Mouse (Mus musculus): ENCODE measurements around the gene Aqp5. TPM values are rescaled to one million over a fixed set of nuclear protein-coding genes. Genes with fewer than 3 reads are reported as not detected.

Aqp5 gene
- polyA plus RNA-seq, 1 experiment from 2014 or later: 1.9 TPM

- ATAC-seq (ENCODE audit: borderline replicate concordance, extremely low read depth, low FRiP score, low TSS enrichment): no peak
- H3K27ac ChIP-seq: no peak overlapping the region
- no peak overlapping the region for H3K4me2 ChIP-seq
- H3K36me3 ChIP-seq: no peaks in the 10 kb centered on the region
- no peak overlapping the region for H3K4me3 ChIP-seq
- 53% methylated on average over 8 of the region's 8 CpGs for WGBS
- peaks cover 75% of the 10 kb centered on the region for H3K27me3 ChIP-seq
- H3K9ac ChIP-seq: no peak overlapping the region
- H3K9me3 ChIP-seq: no peaks in the 10 kb centered on the region
- peaks cover 19% of the 10 kb centered on the region for H3K4me1 ChIP-seq
Observed at GRCm38 (mm10) chr15:99597596-99597995, 7.0 kb downstream of the Aqp5 start.

GRCm38 (mm10) chr15:99599245-99600070 lies 8.9 kb downstream of the Aqp5 start:
- peaks cover 61% of the 10 kb centered on the region for H3K27me3 ChIP-seq
- no peaks in the 10 kb centered on the region for H3K9me3 ChIP-seq
- no peak overlapping the region for H3K9ac ChIP-seq
- WGBS: 55% methylated on average over 17 of the region's 17 CpGs
- H3K36me3 ChIP-seq: no peaks in the 10 kb centered on the region
- no peak overlapping the region for H3K4me2 ChIP-seq
- H3K4me3 ChIP-seq: no peak overlapping the region
- no peak overlapping the region for H3K27ac ChIP-seq
- ATAC-seq (ENCODE audit: borderline replicate concordance, extremely low read depth, low FRiP score, low TSS enrichment): no peak
- peaks cover 34% of the 10 kb centered on the region for H3K4me1 ChIP-seq

DNA sequence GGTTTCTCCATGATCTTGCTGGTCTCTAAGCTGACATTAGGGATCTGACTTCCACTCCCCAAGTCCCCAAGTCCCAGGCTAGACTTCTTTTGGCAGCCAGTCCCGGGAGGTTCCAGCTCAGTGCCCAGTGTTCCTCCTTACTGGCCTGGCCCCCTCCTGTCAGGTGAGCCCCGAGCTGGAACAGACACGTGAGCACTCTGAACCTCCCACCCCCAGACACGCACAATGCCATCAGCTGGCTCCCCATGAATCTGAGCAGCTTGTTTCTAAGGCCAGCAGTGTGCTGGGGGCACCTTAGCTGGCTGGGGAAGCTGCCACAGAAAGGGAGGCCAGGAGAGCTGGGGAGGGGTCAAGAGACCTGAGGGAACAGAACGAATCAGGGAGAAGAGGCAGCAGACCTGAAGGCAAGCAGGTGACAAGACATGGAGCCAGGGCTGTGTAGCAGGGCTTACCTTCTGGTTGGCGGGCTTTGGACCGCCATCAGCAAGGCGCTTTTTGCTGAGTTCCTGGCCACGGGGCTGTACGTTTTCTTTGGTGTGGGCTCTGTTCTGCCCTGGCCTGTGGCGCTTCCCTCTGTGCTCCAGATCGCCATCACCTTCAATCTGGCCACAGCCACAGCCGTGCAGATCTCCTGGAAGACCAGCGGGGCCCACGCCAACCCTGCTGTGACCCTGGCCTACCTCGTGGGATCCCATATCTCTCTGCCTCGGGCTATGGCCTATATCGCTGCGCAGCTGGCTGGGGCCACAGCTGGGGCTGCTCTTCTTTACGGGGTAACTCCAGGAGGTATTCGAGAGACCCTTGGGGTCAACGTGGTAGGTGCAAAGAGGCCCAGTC lies 10.6 kb downstream of the Aqp5 start, which contains the start of gene Aqp6:
Aqp6 (plus strand) TSS at position 415 of the 837 bp plus-strand sequence.
- WGBS: 68% methylated on average over 22 of the region's 22 CpGs
- no peak within 1 kb of the TSS for H3K9ac ChIP-seq
- H3K4me3 ChIP-seq: no peak within 1 kb of the TSS
- H3K4me1 ChIP-seq: peaks cover 17% of the 10 kb centered on the region
- H3K27me3 ChIP-seq: peaks cover 46% of the 10 kb centered on the region
- H3K4me2 ChIP-seq: no peak within 1 kb of the TSS
- H3K9me3 ChIP-seq: no peaks in the 10 kb centered on the region
- no peaks in the 10 kb centered on the region for H3K36me3 ChIP-seq
- ATAC-seq (ENCODE audit: borderline replicate concordance, extremely low read depth, low FRiP score, low TSS enrichment): no peak
- no peak within 1 kb of the TSS for H3K27ac ChIP-seq

- Histone ChIP-seq H3K4me3 (no peak overlapping the region), H3K36me3 (no peaks in the 10 kb centered on the region), H3K27me3 (peaks cover 46% of the 10 kb centered on the region), H3K27ac (no peak overlapping the region), H3K4me1 (peaks cover 15% of the 10 kb centered on the region; the same call in 1 of the 2 replicates), H3K4me2 (no peak overlapping the region), H3K9ac (no peak overlapping the region), H3K9me3 (no peaks in the 10 kb centered on the region)
- WGBS: 12% methylated on average over 3 of the region's 5 CpGs
- no peak for ATAC-seq (ENCODE audit: borderline replicate concordance, extremely low read depth, low FRiP score, low TSS enrichment)
Observed at GRCm38 (mm10) chr15:99601823-99602120, 11.2 kb downstream of the Aqp5 start.

GRCm38 (mm10) chr15:99602206-99602820 lies 11.7 kb downstream of the Aqp5 start:
- Histone ChIP-seq H3K36me3 (no peaks in the 10 kb centered on the region), H3K4me2 (no peak overlapping the region), H3K27ac (no peak overlapping the region), H3K4me1 (peaks cover 18% of the 10 kb centered on the region; the same call in 1 of the 2 replicates), H3K9me3 (no peaks in the 10 kb centered on the region), H3K9ac (no peak overlapping the region), H3K27me3 (peaks cover 44% of the 10 kb centered on the region), H3K4me3 (no peak overlapping the region)
- ATAC-seq (ENCODE audit: borderline replicate concordance, extremely low read depth, low FRiP score, low TSS enrichment): no peak
- 69% methylated on average over 17 of the region's 17 CpGs for WGBS

DNA sequence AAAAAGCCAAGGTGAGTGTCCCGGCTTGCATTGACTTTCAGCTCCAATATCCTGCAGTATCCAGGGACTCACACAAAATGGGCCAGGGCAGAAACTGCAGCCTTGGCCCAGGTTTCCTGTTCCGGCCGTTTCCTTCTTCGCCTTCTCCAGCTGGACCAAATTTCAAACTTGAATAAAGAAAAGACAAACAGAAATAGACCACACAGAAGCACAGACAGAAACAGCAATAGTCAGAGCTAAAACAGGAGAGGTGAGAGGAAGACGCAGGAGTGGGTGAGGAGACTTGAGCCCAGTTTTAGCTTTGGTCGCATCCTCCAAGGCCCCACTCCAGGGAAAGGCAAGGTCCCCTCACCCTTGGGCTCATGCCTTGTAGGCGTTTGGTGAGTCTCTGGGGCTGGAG lies 12.6 kb downstream of the Aqp5 start:
- no peak overlapping the region for H3K4me3 ChIP-seq
- H3K9ac ChIP-seq: no peak overlapping the region
- 72% methylated on average over 7 of the region's 7 CpGs for WGBS
- H3K4me1 ChIP-seq: peaks cover 24% of the 10 kb centered on the region
- no peaks in the 10 kb centered on the region for H3K9me3 ChIP-seq
- peaks cover 36% of the 10 kb centered on the region for H3K27me3 ChIP-seq
- no peaks in the 10 kb centered on the region for H3K36me3 ChIP-seq
- no peak for ATAC-seq (ENCODE audit: borderline replicate concordance, extremely low read depth, low FRiP score, low TSS enrichment)
- no peak overlapping the region for H3K4me2 ChIP-seq
- H3K27ac ChIP-seq: no peak overlapping the region

GRCm38 (mm10) chr15:99605595-99605994 lies 15.0 kb downstream of the Aqp5 start:
- peaks cover 24% of the 10 kb centered on the region for H3K4me1 ChIP-seq
- no peak overlapping the region for H3K4me2 ChIP-seq
- H3K27ac ChIP-seq: no peak overlapping the region
- peaks cover 18% of the 10 kb centered on the region for H3K27me3 ChIP-seq
- no peaks in the 10 kb centered on the region for H3K36me3 ChIP-seq
- no peak for ATAC-seq (ENCODE audit: borderline replicate concordance, extremely low read depth, low FRiP score, low TSS enrichment)
- H3K9ac ChIP-seq: no peak overlapping the region
- H3K9me3 ChIP-seq: no peaks in the 10 kb centered on the region
- H3K4me3 ChIP-seq: no peak overlapping the region
- WGBS: 74% methylated on average over 3 of the region's 3 CpGs

GRCm38 (mm10) chr15:99606515-99606914 lies 15.9 kb downstream of the Aqp5 start:
- Histone ChIP-seq H3K27ac (no peak overlapping the region), H3K27me3 (peaks cover 9% of the 10 kb centered on the region; the same call in 1 of the 2 replicates), H3K4me1 (peaks cover 24% of the 10 kb centered on the region), H3K9me3 (no peaks in the 10 kb centered on the region), H3K4me3 (no peak overlapping the region), H3K36me3 (no peaks in the 10 kb centered on the region), H3K4me2 (no peak overlapping the region), H3K9ac (no peak overlapping the region)
- no peak for ATAC-seq (ENCODE audit: borderline replicate concordance, extremely low read depth, low FRiP score, low TSS enrichment)
- 23% methylated on average over 5 of the region's 5 CpGs for WGBS

DNA sequence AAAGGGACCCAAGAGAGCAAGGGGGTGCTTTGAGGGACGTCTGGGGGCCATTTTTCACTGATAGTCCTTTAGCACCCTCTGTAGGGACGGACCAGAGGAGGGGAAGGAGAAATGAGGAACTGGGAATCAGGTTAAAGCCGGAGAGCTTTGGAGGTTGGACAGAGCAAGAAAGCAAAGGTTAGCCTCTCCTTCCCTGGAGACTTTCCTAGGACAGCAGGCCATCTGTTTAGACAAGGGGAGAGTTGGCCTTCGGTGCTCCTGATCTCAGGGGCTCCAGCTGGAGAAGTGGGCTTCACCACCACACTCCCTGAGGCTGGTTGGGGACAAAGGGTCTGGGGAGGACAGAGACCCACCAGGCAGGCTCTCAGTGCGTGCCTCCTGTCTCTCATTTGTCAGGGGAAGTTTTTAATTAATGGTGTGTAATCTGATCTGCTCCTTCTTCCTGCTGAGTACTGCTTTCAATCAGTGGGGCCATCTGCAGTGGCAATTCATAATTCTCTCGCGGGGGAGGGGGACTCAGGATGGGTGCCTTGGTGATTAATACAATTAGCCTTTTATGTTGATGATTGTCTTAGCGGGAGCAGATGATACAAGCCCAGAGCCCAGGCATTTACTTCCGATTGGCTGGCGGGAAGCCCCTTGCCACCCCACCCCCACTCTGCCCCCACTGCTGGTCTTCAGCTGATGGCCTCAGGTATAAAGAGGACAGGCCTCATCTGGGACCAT lies 17.0 kb downstream of the Aqp5 start:
- Histone ChIP-seq H3K4me2 (no peak overlapping the region), H3K27me3 (peaks cover 4% of the 10 kb centered on the region; the same call in 1 of the 2 replicates), H3K4me1 (peaks cover 23% of the 10 kb centered on the region), H3K9me3 (no peaks in the 10 kb centered on the region), H3K4me3 (no peak overlapping the region), H3K27ac (no peak overlapping the region), H3K9ac (no peak overlapping the region), H3K36me3 (no peaks in the 10 kb centered on the region)
- WGBS: 18% methylated on average over 10 of the region's 10 CpGs
- ATAC-seq (ENCODE audit: borderline replicate concordance, extremely low read depth, low FRiP score, low TSS enrichment): no peak

DNA sequence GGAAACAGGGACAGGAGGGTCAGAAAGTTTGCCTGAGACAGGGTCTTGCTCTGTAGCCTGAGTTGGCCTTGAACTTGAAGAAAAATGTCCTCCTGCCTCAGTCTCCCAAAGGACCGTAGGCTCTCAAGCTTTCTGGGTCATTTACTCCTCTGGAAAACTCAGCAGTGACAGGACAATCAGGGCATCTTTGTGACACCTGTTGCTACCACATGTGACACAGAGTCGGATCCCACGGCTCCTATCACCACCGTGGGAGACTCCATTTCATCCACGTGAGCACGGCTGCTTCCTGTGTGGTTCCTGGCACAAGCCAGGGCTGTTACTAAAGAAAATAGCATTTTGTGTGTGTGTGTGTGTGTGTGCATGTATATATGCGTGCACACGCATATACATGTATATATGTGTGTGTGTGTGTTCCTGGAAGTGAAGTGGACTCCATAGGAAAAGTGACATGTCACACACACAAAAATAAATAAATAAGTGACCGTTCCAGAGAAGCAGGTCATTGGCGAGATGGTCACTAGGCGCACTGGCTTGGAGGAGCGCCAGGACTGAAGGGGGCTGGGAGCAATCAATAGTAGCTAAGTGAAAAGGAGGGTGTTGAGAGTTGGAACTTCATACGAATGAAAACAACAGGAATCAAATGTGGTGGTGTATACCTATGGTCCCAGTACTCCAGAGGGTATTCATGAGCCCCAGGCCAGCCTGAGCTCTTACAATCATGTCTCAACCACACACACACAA lies 18.0 kb downstream of the Aqp5 start:
- 66% methylated on average over 13 of the region's 13 CpGs for whole genome bisulfite sequencing
- Histone ChIP-seq H3K36me3 (no peaks in the 10 kb centered on the region), H3K4me2 (no peak overlapping the region), H3K4me3 (no peak overlapping the region), H3K9me3 (no peaks in the 10 kb centered on the region), H3K4me1 (peaks cover 13% of the 10 kb centered on the region), H3K27ac (no peak overlapping the region), H3K9ac (no peak overlapping the region), H3K27me3 (peaks cover 2% of the 10 kb centered on the region; the same call in 1 of the 2 replicates)
- no peak for ATAC-seq (ENCODE audit: borderline replicate concordance, extremely low read depth, low FRiP score, low TSS enrichment)

DNA sequence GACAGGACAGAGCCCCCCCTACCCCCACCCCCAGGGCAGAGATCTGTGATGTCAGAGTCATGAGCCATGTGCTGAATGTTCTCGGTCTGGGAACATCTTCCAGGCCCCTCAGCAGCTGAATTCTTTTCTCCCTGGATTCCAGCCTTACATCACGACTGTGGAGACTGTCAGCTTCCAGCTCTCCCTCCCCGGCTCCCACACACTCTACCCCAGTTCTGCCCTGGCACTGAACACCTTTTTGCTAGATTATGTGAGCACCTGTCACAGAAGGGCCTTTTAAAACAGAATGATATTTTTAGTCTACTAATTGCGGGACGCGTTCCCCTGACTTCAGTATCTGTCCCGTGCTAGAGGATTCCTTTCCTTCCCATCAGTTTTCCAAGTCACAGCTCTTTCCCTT lies 21.0 kb downstream of the Aqp5 start:
- Histone ChIP-seq H3K27ac (no peak overlapping the region), H3K9ac (no peak overlapping the region), H3K4me3 (no peak overlapping the region), H3K36me3 (no peaks in the 10 kb centered on the region), H3K9me3 (no peaks in the 10 kb centered on the region), H3K4me1 (peaks cover 28% of the 10 kb centered on the region), H3K27me3 (peaks cover 4% of the 10 kb centered on the region; the same call in 1 of the 2 replicates), H3K4me2 (no peak overlapping the region)
- ATAC-seq (ENCODE audit: borderline replicate concordance, extremely low read depth, low FRiP score, low TSS enrichment): no peak
- WGBS: 62% methylated on average over 7 of the region's 7 CpGs

All from lung, embryonic 15.5 days (tissue).